12 mouse cellular contexts compared by ENCODE assay signal in genomic region chr11:7197491-7197941, GRCm38 (mm10). TPM values are rescaled to one million over a fixed set of nuclear protein-coding genes. Genes with fewer than 3 reads are reported as not detected.
DNase-seq lines count a peak whose midpoint lies in the region; ATAC-seq lines count a peak whose summit lies in the region.
"Had no signal": no experiment of that assay in that cellular context is flagged by ENCODE, and none has a peak within 500 bp of the region (broad histone marks: within the 10 kb centered on the region; RNA-seq: fewer than 3 reads in every experiment).

Gene Igfbp1, plus strand, starts transcription at chr11:7197782.

- H3K27ac ChIP-seq in midbrain, embryonic 11.5 days (ENCODE audit: low read depth, low read length): no peak within 1 kb of the TSS
- no peak within 1 kb of the TSS for H3K27ac ChIP-seq in midbrain, embryonic 15.5 days
- H3K27ac ChIP-seq: heart, embryonic 13.5 days had no signal

- H3K4me2 ChIP-seq in midbrain, embryonic 11.5 days: peak within 1 kb of the TSS; percentile 6; the same call in 1 of the 2 replicates
- H3K4me2 ChIP-seq in midbrain, embryonic 15.5 days: no peak within 1 kb of the TSS
- H3K4me2 ChIP-seq: heart, embryonic 13.5 days had no signal

- DNase-seq in embryo, embryonic 11 days: peak; percentile 30
- no peak for DNase-seq in embryo, embryonic 9.5 days (ENCODE audit: extremely low spot score)
- peak; percentile 86 for DNase-seq in midbrain, embryonic 11.5 days (ENCODE audit: low spot score, missing footprints)
- DNase-seq in liver (peak; percentile 60), adipocyte (ENCODE audit: low spot score) (no peak)
- DNase-seq in yolk sac, embryonic 10.5 days (ENCODE audit: low spot score): peak; percentile 87
- DNase-seq in ovary, adult 18-20 months (ENCODE audit: low spot score): no peak
- DNase-seq: cerebellum, postnatal 25 days; forebrain, postnatal 0 days had no signal

- H3K27me3 ChIP-seq in midbrain, embryonic 11.5 days (ENCODE audit: control insufficient read depth, insufficient read depth, low read length): no peaks in the 10 kb centered on the region; the same call in 1 of the 2 replicates
- H3K27me3 ChIP-seq in midbrain, embryonic 15.5 days (replicated peaks): 0 out of 2 replicates have a peak, but pooled peaks cover 2% of the 10 kb centered on the region
- H3K27me3 ChIP-seq: heart, embryonic 13.5 days had no signal

- H3K9me3 ChIP-seq in midbrain, embryonic 11.5 days (ENCODE audit: control insufficient read depth, low read length): no peaks in the 10 kb centered on the region
- H3K9me3 ChIP-seq in midbrain, embryonic 15.5 days: no peaks in the 10 kb centered on the region

- WGBS in midbrain, embryonic 11.5 days: 20% methylated on average over 12 of the region's 12 CpGs
- 19% methylated on average over 12 of the region's 12 CpGs for WGBS in midbrain, embryonic 15.5 days

- no peak within 1 kb of the TSS for H3K4me3 ChIP-seq in midbrain, embryonic 11.5 days (ENCODE audit: low read depth, low read length)
- no peak within 1 kb of the TSS for H3K4me3 ChIP-seq in midbrain, embryonic 15.5 days
- H3K4me3 ChIP-seq: heart, embryonic 13.5 days; myocyte had no signal

- ATAC-seq in midbrain, embryonic 11.5 days (ENCODE audit: low FRiP score): peak; percentile 39
- ATAC-seq in midbrain, embryonic 15.5 days (replicated peaks): no peak
- ATAC-seq: forebrain, postnatal 0 days had no signal

- no peak within 1 kb of the TSS for H3K9ac ChIP-seq in midbrain, embryonic 11.5 days (ENCODE audit: low read length)
- no peak within 1 kb of the TSS for H3K9ac ChIP-seq in midbrain, embryonic 15.5 days
- H3K9ac ChIP-seq: forebrain, postnatal 0 days; heart, embryonic 13.5 days had no signal

- peaks cover 9% of the 10 kb centered on the region for H3K4me1 ChIP-seq in midbrain, embryonic 11.5 days (ENCODE audit: control insufficient read depth, insufficient read depth, low read length)
- H3K4me1 ChIP-seq in midbrain, embryonic 15.5 days: peaks cover 7% of the 10 kb centered on the region; the same call in 1 of the 2 replicates

- no peaks in the 10 kb centered on the region for H3K36me3 ChIP-seq in midbrain, embryonic 11.5 days (ENCODE audit: control insufficient read depth, insufficient read depth, low read length)
- H3K36me3 ChIP-seq in midbrain, embryonic 15.5 days (replicated peaks): no peaks in the 10 kb centered on the region
- H3K36me3 ChIP-seq: heart, embryonic 13.5 days had no signal

RNA-seq across cellular contexts. Expression of gene Igfbp1, which starts in this region (rescaled TPM):
- polyA plus RNA-seq in midbrain, embryonic 11.5 days (2014; fragmentation: Nextera tagmentation; extraction: Ambion mirVana): 0.10 and 0.14 TPM in 2 replicates
- 0.37 TPM in 1 of 2 replicates, not detected in the other for polyA plus RNA-seq in midbrain, embryonic 15.5 days (2015; fragmentation: Nextera tagmentation; extraction: Ambion mirVana)
- polyA plus RNA-seq: forebrain, postnatal 0 days; myocyte had no signal

Comparison
In these comparisons a context has a peak if more than half of its experiments do, and no peak if none do; other contexts are left out.
1. DNase-seq: peak in embryo, embryonic 11 days (single experiment), liver (single experiment) and yolk sac, embryonic 10.5 days (single experiment); none in embryo, embryonic 9.5 days (single experiment), adipocyte (single experiment) and ovary, adult 18-20 months (single experiment).
2. Peak in DNase-seq, ATAC-seq and H3K4me2 ChIP-seq in midbrain, embryonic 11.5 days; RNA of the gene not detected or under 1 TPM.